Mouse (Mus musculus) heart, adult 11 months (tissue): ENCODE measurements around the gene Olfr1391.
"Not testable (repeated sequence)": the region's sequence is repeated elsewhere in the genome, so short reads cannot be mapped to it uniquely, and the experiment has no call there.

ENCODE experiments used
- DNase-seq: peaks from one replicate; pipeline ENCODE4 v3.0.0; 2022

Gene Olfr1391

GRCm38 (mm10) chr11:49322442-49322841 is at the start of gene Olfr1391:
TSS of gene Olfr1391 (plus strand) at chr11:49322742.
- DNase-seq: no peak

GRCm38 (mm10) chr11:49273834-49274519 is 48.6 kb upstream of the Olfr1391 start:
- peak; percentile 82 for DNase-seq

- DNase-seq: no peak
These were observed 44.3 kb upstream of the Olfr1391 start, which contains the start of gene Olfr1393 for GRCm38 (mm10) chr11:49278222-49278621. TSS of gene Olfr1393 (plus strand) at chr11:49278304.

- peak; percentile 14 for DNase-seq
These were observed 37.6 kb upstream of the Olfr1391 start, which contains the start of gene Olfr1392 for GRCm38 (mm10) chr11:49284982-49285381. TSS of gene Olfr1392 (plus strand) at chr11:49285282.

GRCm38 (mm10) chr11:49287251-49287650 is 35.3 kb upstream of the Olfr1391 start:
- peak; percentile 5 for DNase-seq

GRCm38 (mm10) chr11:49292777-49293176 is 29.8 kb upstream of the Olfr1391 start:
- DNase-seq: peak; percentile 16

- no peak for DNase-seq
These were observed 18.1 kb upstream of the Olfr1391 start, which contains the start of gene Olfr10 for GRCm38 (mm10) chr11:49304441-49304840. TSS of gene Olfr10 (plus strand) at chr11:49304741.

GRCm38 (mm10) chr11:49308547-49308946 is 14.0 kb upstream of the Olfr1391 start:
- DNase-seq: not testable (repeated sequence)

GRCm38 (mm10) chr11:49326726-49327125 is 4.2 kb downstream of the Olfr1391 start:
- DNase-seq: no peak

GRCm38 (mm10) chr11:49329686-49330085 is 7.1 kb downstream of the Olfr1391 start:
- no peak for DNase-seq

GRCm38 (mm10) chr11:49334888-49335287 is 12.3 kb downstream of the Olfr1391 start, which contains the start of gene Olfr1390:
TSS of gene Olfr1390 (plus strand) at chr11:49335188.
- no peak for DNase-seq

GRCm38 (mm10) chr11:49337150-49337832 is 14.7 kb downstream of the Olfr1391 start:
- no peak for DNase-seq
